Mouse (Mus musculus) embryo, embryonic 9.5 days (tissue): ENCODE data around the gene Ccdc141.

Source experiments
- DNase-seq: peaks from one replicate; pipeline ENCODE4 v3.0.0-alpha.2; 2017; ENCODE audit errors: extremely low spot score

Ccdc141 gene

GRCm38 (mm10) chr2:77133407-77133806 is 37.0 kb downstream of the Ccdc141 start:
- no peak for DNase-seq

- no peak for DNase-seq
Observed at GRCm38 (mm10) chr2:77126939-77127338, 43.5 kb downstream of the Ccdc141 start.

GRCm38 (mm10) chr2:77118102-77118501 is 52.3 kb downstream of the Ccdc141 start:
- DNase-seq = no peak

GRCm38 (mm10) chr2:77114335-77114734 is 56.1 kb downstream of the Ccdc141 start:
- DNase-seq = no peak

- DNase-seq = no peak
Observed at GRCm38 (mm10) chr2:77113867-77114266, 56.6 kb downstream of the Ccdc141 start.

GRCm38 (mm10) chr2:77113026-77113425 is 57.4 kb downstream of the Ccdc141 start:
- DNase-seq = no peak

GRCm38 (mm10) chr2:77111095-77111494 is 59.3 kb downstream of the Ccdc141 start:
- no peak for DNase-seq

GRCm38 (mm10) chr2:77110365-77110764 is 60.1 kb downstream of the Ccdc141 start:
- no peak for DNase-seq

- DNase-seq = no peak
Observed at GRCm38 (mm10) chr2:77109506-77110123, 60.8 kb downstream of the Ccdc141 start.

GRCm38 (mm10) chr2:77108562-77108961 is 61.9 kb downstream of the Ccdc141 start:
- no peak for DNase-seq

- no peak for DNase-seq
Observed at GRCm38 (mm10) chr2:77106150-77106549, 64.3 kb downstream of the Ccdc141 start.

- no peak for DNase-seq
Observed at GRCm38 (mm10) chr2:77105006-77105715, 65.3 kb downstream of the Ccdc141 start.

- DNase-seq = no peak
Observed at GRCm38 (mm10) chr2:77102516-77102915, 67.9 kb downstream of the Ccdc141 start.

- no peak for DNase-seq
Observed at GRCm38 (mm10) chr2:77099814-77100213, 70.6 kb downstream of the Ccdc141 start.

- DNase-seq = no peak
Observed at GRCm38 (mm10) chr2:77098769-77099168, 71.7 kb downstream of the Ccdc141 start.

- DNase-seq = no peak
Observed at GRCm38 (mm10) chr2:77091749-77092148, 78.7 kb downstream of the Ccdc141 start.

GRCm38 (mm10) chr2:77085313-77085712 is 85.1 kb downstream of the Ccdc141 start:
- no peak for DNase-seq

GRCm38 (mm10) chr2:77084629-77085028 is 85.8 kb downstream of the Ccdc141 start:
- DNase-seq = no peak

GRCm38 (mm10) chr2:77081156-77081555 is 89.3 kb downstream of the Ccdc141 start:
- DNase-seq = no peak

GRCm38 (mm10) chr2:77080657-77081056 is 89.8 kb downstream of the Ccdc141 start:
- DNase-seq = no peak

GRCm38 (mm10) chr2:77078746-77079145 is 91.7 kb downstream of the Ccdc141 start:
- no peak for DNase-seq

- no peak for DNase-seq
Observed at GRCm38 (mm10) chr2:77074373-77074772, 96.1 kb downstream of the Ccdc141 start.

- DNase-seq = no peak
Observed at GRCm38 (mm10) chr2:77073930-77074329, 96.5 kb downstream of the Ccdc141 start.

- DNase-seq = no peak
Observed at GRCm38 (mm10) chr2:77065294-77065693, 105.1 kb downstream of the Ccdc141 start.
